Mouse (Mus musculus): ENCODE data around the gene Lrrfip1.

GRCm38 (mm10) chr1:91070547-91070946 is 72.0 kb downstream of the Lrrfip1 start:
- no peak for TF ChIP-seq CTCF (IDR thresholded peaks at IDR 0.05; ENCODE audit: low read depth)
- no peak for TF ChIP-seq EP300 (IDR thresholded peaks at IDR 0.05; ENCODE audit: low read depth)

Data from liver, embryonic 14.5 days (tissue).